Mouse (Mus musculus): ENCODE data around the gene Rwdd2b.

DNA sequence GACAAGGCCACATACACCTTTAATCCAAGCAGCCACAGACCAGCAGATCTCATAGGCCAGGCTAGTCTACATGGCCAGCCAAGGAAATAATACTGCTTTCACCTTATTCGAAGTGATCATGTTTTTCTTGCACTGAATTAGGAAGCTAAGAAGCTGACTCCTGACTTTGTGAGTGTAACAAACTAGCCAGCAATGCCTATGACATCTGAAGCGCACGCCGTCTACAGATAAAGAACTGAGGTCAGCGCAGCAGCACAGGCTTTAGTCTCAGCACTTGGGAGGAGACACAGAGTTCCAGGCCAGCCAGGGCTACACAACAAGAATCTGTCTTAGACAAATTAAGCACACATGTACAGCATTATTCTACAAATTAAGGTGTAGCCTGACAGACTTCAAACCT is 46.4 kb upstream of the Rwdd2b start:
- no peak for TF ChIP-seq CTCF (IDR thresholded peaks at IDR 0.05; ENCODE audit: low read depth, low read length)
- TF ChIP-seq POLR2A (IDR thresholded peaks at IDR 0.05; ENCODE audit: extremely low read depth, insufficient read depth, low read length): no peak

All from liver, adult 2 months (tissue).